Mouse (Mus musculus) hindbrain, embryonic 12.5 days (tissue): ENCODE measurements around the gene 4933411K16Rik. TPM values are rescaled to one million over a fixed set of nuclear protein-coding genes. Genes with fewer than 3 reads are reported as not detected.

Experiments used
- ATAC-seq: fragments of 200-750 bp; cut with Nextera tagmentation; 2 replicates; pipeline ENCODE4 v1.8.0; 2017; ENCODE audit warnings: moderate TSS enrichment; ENCODE audit not compliant: low FRiP score
- H3K27ac ChIP-seq: fragments of 300-500 bp; sonication (generic); 2 replicates; pipeline ENCODE4 v1.5.1; 2016; ENCODE audit warnings: mild to moderate bottlenecking
- H3K27me3 ChIP-seq: fragments of 300-500 bp; sonication (generic); 2 replicates; pipeline ENCODE4 v1.6.1; 2016; ENCODE audit warnings: mild to moderate bottlenecking
- H3K36me3 ChIP-seq: fragments of 300-500 bp; sonication (generic); 2 replicates; pipeline ENCODE4 v1.6.1; 2016; ENCODE audit warnings: mild to moderate bottlenecking
- H3K4me1 ChIP-seq: fragments of 300-500 bp; sonication (generic); 2 replicates; pipeline ENCODE4 v1.6.1; 2016
- H3K4me2 ChIP-seq: fragments of 300-500 bp; sonication (generic); replicated peaks from 2 replicates; pipeline ENCODE4 v1.6.1; 2016; ENCODE audit warnings: mild to moderate bottlenecking
- H3K4me3 ChIP-seq: fragments of 300-500 bp; sonication (generic); 2 replicates; pipeline ENCODE4 v1.5.1; 2016; ENCODE audit warnings: mild to moderate bottlenecking
- H3K9ac ChIP-seq: fragments of 300-500 bp; sonication (generic); 2 replicates; pipeline ENCODE4 v1.6.1; 2016; ENCODE audit warnings: mild to moderate bottlenecking, moderate library complexity
- H3K9me3 ChIP-seq: fragments of 300-500 bp; sonication (generic); replicated peaks from 2 replicates; pipeline ENCODE4 v1.6.1; 2016; ENCODE audit warnings: mild to moderate bottlenecking
- WGBS: fragments of 180-500 bp; shearing (Covaris S2); methylation state at CpG from one replicate; pipeline ENCODE4 v1.1.7; 2016; 5-methylcytosine and 5-hydroxymethylcytosine counted together
- polyA plus RNA-seq: library from polyadenylated mRNA; unstranded; fragments of >200 nt; fragmentation: Nextera tagmentation; extraction: Ambion mirVana; gene quantifications from 2 replicates; pipeline ENCODE4 v1.2.1, GENCODE M21; 2016

4933411K16Rik gene
- polyA plus RNA-seq: not detected in 2 replicates

GRCm38 (mm10) chr19:42051948-42052347 lies at the start of gene 4933411K16Rik:
TSS of gene 4933411K16Rik (plus strand) at chr19:42052248.
- H3K4me1 ChIP-seq: no peaks in the 10 kb centered on the region
- WGBS: 75% methylated on average over 4 of the region's 4 CpGs

GRCm38 (mm10) chr19:42004258-42004657 lies 47.8 kb upstream of the 4933411K16Rik start:
- 83% methylated on average over 6 of the region's 6 CpGs for WGBS

More at GRCm38 (mm10) chr19:42051948-42052347, at the start of gene 4933411K16Rik:
- Histone ChIP-seq H3K27me3 (no peaks in the 10 kb centered on the region), H3K27ac (no peak within 1 kb of the TSS), H3K9ac (no peak within 1 kb of the TSS), H3K4me2 (no peak within 1 kb of the TSS), H3K36me3 (no peaks in the 10 kb centered on the region), H3K9me3 (no peaks in the 10 kb centered on the region), H3K4me3 (no peak within 1 kb of the TSS)
- no peak for ATAC-seq

GRCm38 (mm10) chr19:42005616-42006015 lies 46.4 kb upstream of the 4933411K16Rik start:
- Histone ChIP-seq H3K9me3 (no peaks in the 10 kb centered on the region), H3K4me1 (peaks cover 17% of the 10 kb centered on the region), H3K4me2 (no peak overlapping the region), H3K27me3 (no peaks in the 10 kb centered on the region), H3K36me3 (no peaks in the 10 kb centered on the region), H3K9ac (no peak overlapping the region), H3K27ac (no peak overlapping the region), H3K4me3 (no peak overlapping the region)
- whole genome bisulfite sequencing: 79% methylated on average over 3 of the region's 3 CpGs
- no peak for ATAC-seq

More at GRCm38 (mm10) chr19:42004258-42004657, 47.8 kb upstream of the 4933411K16Rik start:
- Histone ChIP-seq H3K27ac (no peak overlapping the region), H3K9me3 (no peaks in the 10 kb centered on the region), H3K4me2 (no peak overlapping the region), H3K27me3 (no peaks in the 10 kb centered on the region), H3K4me1 (peaks cover 16% of the 10 kb centered on the region), H3K9ac (no peak overlapping the region), H3K36me3 (no peaks in the 10 kb centered on the region), H3K4me3 (no peak overlapping the region)
- ATAC-seq: no peak

DNA sequence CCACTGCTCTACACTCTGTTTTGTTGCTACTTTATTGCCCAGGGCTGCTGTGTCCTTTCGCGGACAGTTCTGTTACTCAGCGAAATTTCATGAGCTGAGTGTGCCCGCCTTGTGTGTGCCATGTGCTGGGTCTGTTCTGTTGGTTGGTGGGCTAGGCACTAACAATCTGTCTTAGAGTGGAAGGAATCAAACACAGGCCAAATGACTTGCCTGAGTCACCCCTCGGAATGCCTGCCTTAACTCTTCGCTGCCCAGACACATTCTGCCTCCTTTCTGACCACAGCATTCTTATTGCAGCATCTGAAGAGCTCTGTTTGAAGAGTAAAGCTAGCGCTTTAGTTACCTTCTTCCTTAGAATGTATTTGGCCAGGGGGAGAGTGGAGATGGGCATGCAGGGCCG lies 45.5 kb upstream of the 4933411K16Rik start:
- 76% methylated on average over 8 of the region's 8 CpGs for WGBS
- H3K9me3 ChIP-seq: no peaks in the 10 kb centered on the region

GRCm38 (mm10) chr19:42008586-42008985 lies 43.5 kb upstream of the 4933411K16Rik start:
- Histone ChIP-seq H3K4me3 (no peak overlapping the region), H3K4me1 (peaks cover 13% of the 10 kb centered on the region; the same call in 1 of the 2 replicates), H3K9ac (0 out of 2 replicates have a peak overlapping the region, but pooled peaks have one; percentile 28), H3K27me3 (no peaks in the 10 kb centered on the region), H3K36me3 (no peaks in the 10 kb centered on the region), H3K27ac (no peak overlapping the region), H3K9me3 (no peaks in the 10 kb centered on the region), H3K4me2 (no peak overlapping the region)
- 57% methylated on average over 3 of the region's 3 CpGs for WGBS
- ATAC-seq: no peak

More for the DNA sequence above, 45.5 kb upstream of the 4933411K16Rik start:
- Histone ChIP-seq H3K9ac (no peak overlapping the region), H3K4me3 (no peak overlapping the region), H3K27me3 (no peaks in the 10 kb centered on the region), H3K36me3 (no peaks in the 10 kb centered on the region), H3K4me2 (no peak overlapping the region), H3K4me1 (peaks cover 13% of the 10 kb centered on the region; the same call in 1 of the 2 replicates), H3K27ac (no peak overlapping the region)
- no peak for ATAC-seq

- ATAC-seq: no peak
- H3K4me2 ChIP-seq: no peak overlapping the region
- H3K36me3 ChIP-seq: no peaks in the 10 kb centered on the region
- no peaks in the 10 kb centered on the region for H3K9me3 ChIP-seq
- WGBS: 68% methylated on average over 7 of the region's 7 CpGs
- no peak overlapping the region for H3K27ac ChIP-seq
- peaks cover 13% of the 10 kb centered on the region; the same call in 1 of the 2 replicates for H3K4me1 ChIP-seq
- H3K9ac ChIP-seq: 0 out of 2 replicates have a peak overlapping the region, but pooled peaks have one; percentile 28
- no peak overlapping the region for H3K4me3 ChIP-seq
- H3K27me3 ChIP-seq: no peaks in the 10 kb centered on the region
Observed at GRCm38 (mm10) chr19:42009067-42009466, 43.0 kb upstream of the 4933411K16Rik start.

- no peak overlapping the region for H3K4me3 ChIP-seq
- H3K4me2 ChIP-seq: no peak overlapping the region
- no peaks in the 10 kb centered on the region for H3K27me3 ChIP-seq
- H3K36me3 ChIP-seq: no peaks in the 10 kb centered on the region
- WGBS: 55% methylated on average over 4 of the region's 4 CpGs
- peaks cover 13% of the 10 kb centered on the region; the same call in 1 of the 2 replicates for H3K4me1 ChIP-seq
- no peaks in the 10 kb centered on the region for H3K9me3 ChIP-seq
- no peak for ATAC-seq
- H3K27ac ChIP-seq: no peak overlapping the region
- no peak overlapping the region for H3K9ac ChIP-seq
Observed at GRCm38 (mm10) chr19:42010436-42010835, 41.6 kb upstream of the 4933411K16Rik start.

GRCm38 (mm10) chr19:42011123-42011522 lies 40.9 kb upstream of the 4933411K16Rik start:
- Histone ChIP-seq H3K4me3 (no peak overlapping the region), H3K36me3 (no peaks in the 10 kb centered on the region), H3K9ac (no peak overlapping the region), H3K4me1 (peaks cover 19% of the 10 kb centered on the region; the same call in 1 of the 2 replicates), H3K4me2 (no peak overlapping the region), H3K27me3 (no peaks in the 10 kb centered on the region), H3K27ac (no peak overlapping the region), H3K9me3 (no peaks in the 10 kb centered on the region)
- ATAC-seq: no peak
- WGBS: 82% methylated on average over 7 of the region's 7 CpGs

- H3K36me3 ChIP-seq: no peaks in the 10 kb centered on the region
- no peak overlapping the region for H3K4me2 ChIP-seq
- no peaks in the 10 kb centered on the region for H3K27me3 ChIP-seq
- H3K9me3 ChIP-seq: no peaks in the 10 kb centered on the region
- H3K4me3 ChIP-seq: no peak overlapping the region
- H3K4me1 ChIP-seq: peaks cover 29% of the 10 kb centered on the region
- 76% methylated on average over 3 of the region's 3 CpGs for WGBS
- ATAC-seq: no peak
- H3K9ac ChIP-seq: no peak overlapping the region
- H3K27ac ChIP-seq: no peak overlapping the region
Observed at GRCm38 (mm10) chr19:42014231-42014825, 37.7 kb upstream of the 4933411K16Rik start.

GRCm38 (mm10) chr19:42015001-42015400 lies 37.0 kb upstream of the 4933411K16Rik start:
- no peaks in the 10 kb centered on the region for H3K9me3 ChIP-seq
- no peak overlapping the region for H3K27ac ChIP-seq
- no peak overlapping the region for H3K4me3 ChIP-seq
- ATAC-seq: no peak
- peaks cover 29% of the 10 kb centered on the region for H3K4me1 ChIP-seq
- H3K36me3 ChIP-seq: no peaks in the 10 kb centered on the region
- no peak overlapping the region for H3K9ac ChIP-seq
- 82% methylated on average over 6 of the region's 6 CpGs for WGBS
- H3K27me3 ChIP-seq: no peaks in the 10 kb centered on the region
- no peak overlapping the region for H3K4me2 ChIP-seq

GRCm38 (mm10) chr19:42016251-42016650 lies 35.8 kb upstream of the 4933411K16Rik start:
- no peaks in the 10 kb centered on the region for H3K27me3 ChIP-seq
- no peaks in the 10 kb centered on the region for H3K36me3 ChIP-seq
- H3K4me2 ChIP-seq: no peak overlapping the region
- H3K4me3 ChIP-seq: no peak overlapping the region
- H3K9me3 ChIP-seq: no peaks in the 10 kb centered on the region
- no peak overlapping the region for H3K27ac ChIP-seq
- H3K9ac ChIP-seq: no peak overlapping the region; the same call in 1 of the 2 replicates
- peaks cover 22% of the 10 kb centered on the region for H3K4me1 ChIP-seq
- ATAC-seq: no peak
- 73% methylated on average over 4 of the region's 4 CpGs for WGBS

- Histone ChIP-seq H3K4me3 (no peak overlapping the region), H3K36me3 (no peaks in the 10 kb centered on the region), H3K4me1 (peaks cover 23% of the 10 kb centered on the region), H3K4me2 (no peak overlapping the region), H3K27ac (no peak overlapping the region), H3K9me3 (no peaks in the 10 kb centered on the region), H3K9ac (no peak overlapping the region), H3K27me3 (no peaks in the 10 kb centered on the region)
- 68% methylated on average over 5 of the region's 5 CpGs for WGBS
- ATAC-seq: no peak
Observed at GRCm38 (mm10) chr19:42016840-42017239, 35.2 kb upstream of the 4933411K16Rik start.
